Mouse (Mus musculus) heart, postnatal 0 days (tissue): ENCODE measurements around the gene Fastkd3. TPM values are rescaled to one million over a fixed set of nuclear protein-coding genes. Genes with fewer than 3 reads are reported as not detected.
A peak's percentile ranks its signal among the peaks of the same experiment; 100 is the strongest.
"Not testable (repeated sequence)": the region's sequence is repeated elsewhere in the genome, so short reads cannot be mapped to it uniquely, and the experiment has no call there.

Source experiments
- ATAC-seq: fragments of 200-750 bp; cut with Nextera tagmentation; 2 replicates; pipeline ENCODE4 v1.8.0; 2017; ENCODE audit warnings: low read depth, moderate number of reproducible peaks, moderate library complexity; ENCODE audit not compliant: insufficient read depth
- DNase-seq: peaks from one replicate; pipeline ENCODE4 v3.0.0-alpha.2; 2016; ENCODE audit warnings: low spot score
- H3K27ac ChIP-seq: fragments of 300-500 bp; sonication (generic); 2 replicates; pipeline ENCODE4 v1.5.1; 2014; ENCODE audit warnings: low read depth, mild to moderate bottlenecking
- H3K27me3 ChIP-seq: fragments of 300-500 bp; sonication (generic); 2 replicates; pipeline ENCODE4 v1.6.1; 2014; ENCODE audit warnings: low read length, mixed read lengths; ENCODE audit not compliant: control insufficient read depth, insufficient read depth
- H3K36me3 ChIP-seq: fragments of 300-500 bp; sonication (generic); replicated peaks from 2 replicates; pipeline ENCODE4 v1.6.1; 2014; ENCODE audit warnings: low read length, mixed read lengths; ENCODE audit not compliant: control insufficient read depth, insufficient read depth
- H3K4me1 ChIP-seq: fragments of 300-500 bp; sonication (generic); 2 replicates; pipeline ENCODE4 v1.6.1; 2014; ENCODE audit warnings: antibody characterized with exemption; ENCODE audit not compliant: control insufficient read depth, insufficient read depth
- H3K4me2 ChIP-seq: fragments of 300-500 bp; sonication (generic); 2 replicates; pipeline ENCODE4 v1.6.1; 2014; ENCODE audit warnings: low read depth, mild to moderate bottlenecking, low read length, moderate library complexity
- H3K4me3 ChIP-seq: fragments of 300-500 bp; sonication (generic); 2 replicates; pipeline ENCODE4 v1.5.1; 2014; ENCODE audit warnings: low read depth, low read length
- H3K9ac ChIP-seq: fragments of 300-500 bp; sonication (generic); replicated peaks from 2 replicates; pipeline ENCODE4 v1.6.1; 2014; ENCODE audit warnings: low read depth, low read length, mixed read lengths
- H3K9me3 ChIP-seq: fragments of 300-500 bp; sonication (generic); replicated peaks from 2 replicates; pipeline ENCODE4 v1.6.1; 2016; ENCODE audit warnings: low read length; ENCODE audit not compliant: control insufficient read depth
- CTCF ChIP-seq: IDR thresholded peaks from 2 replicates; pipeline ENCODE4 v1.5.1; 2016; ENCODE audit warnings: antibody characterized with exemption, control low read depth, low read depth
- EP300 ChIP-seq: IDR thresholded peaks from 2 replicates; pipeline ENCODE4 v1.6.1; 2016; ENCODE audit warnings: antibody characterized with exemption, low read depth
- WGBS: fragments of 180-500 bp; shearing (Covaris S2); extraction: QIAGEN DNeasy Blood & Tissue Kit; methylation state at CpG from one replicate; pipeline ENCODE4 v1.1.7; 2014; 5-methylcytosine and 5-hydroxymethylcytosine counted together
- polyA plus RNA-seq: library from polyadenylated mRNA; unstranded; fragments of >200 nt; fragmentation: Nextera tagmentation; extraction: Ambion mirVana; gene quantifications from 2 replicates; pipeline ENCODE4 v1.2.1, GENCODE M21; 2015
- total RNA-seq: library from RNA; depleted of rRNA; stranded (reverse); fragments of >200 nt; gene quantifications from 2 replicates; pipeline ENCODE4 v1.2.3, GENCODE M21; 2014; ENCODE audit warnings: low replicate concordance; rRNA removed

Gene Fastkd3
- total RNA-seq (2.4 and 4.1 TPM in 2 replicates), polyA plus RNA-seq (11.5 and 11.8 TPM in 2 replicates)

- Histone ChIP-seq H3K9me3 (no peaks in the 10 kb centered on the region), H3K27me3 (no peaks in the 10 kb centered on the region), H3K4me3 (peak within 1 kb of the TSS; percentile 73), H3K9ac (peak within 1 kb of the TSS; percentile 64), H3K4me1 (0 out of 2 replicates have a peak, but pooled peaks cover 7% of the 10 kb centered on the region), H3K36me3 (peaks cover 37% of the 10 kb centered on the region), H3K4me2 (peak within 1 kb of the TSS; percentile 87), H3K27ac (peak within 1 kb of the TSS; percentile 72)
- TF ChIP-seq CTCF (no peak), EP300 (no peak)
- ATAC-seq (peak; percentile 99), DNase-seq (peak; percentile 95)
- under 1% methylated on average over 80 of the region's 81 CpGs for WGBS
Measured at GRCm38 (mm10) chr13:68581747-68582516, at the start of gene Fastkd3, which contains the start of gene Mtrr. TSS of gene Fastkd3 (plus strand) at chr13:68582234. TSS of gene Mtrr (minus strand) at chr13:68582149.

- H3K4me2 ChIP-seq, H3K4me3 ChIP-seq, H3K4me1 ChIP-seq, H3K27ac ChIP-seq, H3K9ac ChIP-seq, H3K27me3 ChIP-seq, H3K9me3 ChIP-seq, H3K36me3 ChIP-seq, ATAC-seq: not testable (repeated sequence)
- peak; percentile 29 for DNase-seq
- 14% methylated on average over 4 of the region's 6 CpGs for WGBS
- TF ChIP-seq CTCF: peak; percentile 53
Measured at GRCm38 (mm10) chr13:68553391-68553790, 28.6 kb upstream of the Fastkd3 start.

- no peak for DNase-seq
- peaks cover 65% of the 10 kb centered on the region for H3K36me3 ChIP-seq
- no peak for TF ChIP-seq CTCF
- no peak for TF ChIP-seq EP300
- no peak overlapping the region for H3K4me3 ChIP-seq
- 91% methylated on average over 9 of the region's 9 CpGs for WGBS
- no peaks in the 10 kb centered on the region for H3K9me3 ChIP-seq
- H3K4me1 ChIP-seq: peaks cover 6% of the 10 kb centered on the region; the same call in 1 of the 2 replicates
- H3K9ac ChIP-seq: no peak overlapping the region
- no peaks in the 10 kb centered on the region for H3K27me3 ChIP-seq
- H3K27ac ChIP-seq: no peak overlapping the region
- no peak for ATAC-seq
- no peak overlapping the region for H3K4me2 ChIP-seq
Measured at GRCm38 (mm10) chr13:68568110-68568509, 13.9 kb upstream of the Fastkd3 start.

GRCm38 (mm10) chr13:68568548-68568947 lies 13.5 kb upstream of the Fastkd3 start:
- 80% methylated on average over 11 of the region's 11 CpGs for WGBS

GRCm38 (mm10) chr13:68569589-68570336 lies 12.3 kb upstream of the Fastkd3 start:
- peaks cover 6% of the 10 kb centered on the region; the same call in 1 of the 2 replicates for H3K4me1 ChIP-seq
- WGBS: 66% methylated on average over 17 of the region's 17 CpGs
- peaks cover 52% of the 10 kb centered on the region for H3K36me3 ChIP-seq
- TF ChIP-seq EP300 (no peak), CTCF (peak; percentile 81)
- ATAC-seq (no peak), DNase-seq (peak; percentile 50)
- H3K4me3 ChIP-seq: no peak overlapping the region
- no peaks in the 10 kb centered on the region for H3K27me3 ChIP-seq
- H3K27ac ChIP-seq: no peak overlapping the region
- no peak overlapping the region for H3K4me2 ChIP-seq
- no peak overlapping the region for H3K9ac ChIP-seq
- H3K9me3 ChIP-seq: no peaks in the 10 kb centered on the region

More at GRCm38 (mm10) chr13:68568548-68568947, 13.5 kb upstream of the Fastkd3 start:
- Histone ChIP-seq H3K4me3 (no peak overlapping the region), H3K9ac (no peak overlapping the region), H3K4me1 (peaks cover 6% of the 10 kb centered on the region; the same call in 1 of the 2 replicates), H3K27me3 (no peaks in the 10 kb centered on the region), H3K27ac (no peak overlapping the region), H3K36me3 (peaks cover 60% of the 10 kb centered on the region), H3K9me3 (no peaks in the 10 kb centered on the region), H3K4me2 (no peak overlapping the region)
- TF ChIP-seq EP300 (no peak), CTCF (no peak)
- no peak for DNase-seq
- no peak for ATAC-seq
